Mouse (Mus musculus) mature B cell (primary cell): ENCODE measurements at regions not wholly inside any gene's neighbourhood (a gene's known extent, or its start where the extent isn't known, plus 50 kb on each side); places are given as distances from the start of the nearest gene placed in this dataset.

Experiments used
- in situ Hi-C: fragments of 300-500 bp; cut with MboI; formaldehyde crosslinking; loops from 2 replicates; pipeline ENCODE4 v1.14.3; 2019

- in situ Hi-C loops = no loop called here
Observed at GRCm38 (mm10) chr15:59794871-59795270, 221.5 kb downstream of the 4933412E24Rik start.

GRCm38 (mm10) chr15:59786706-59787425 is 229.5 kb downstream of the 4933412E24Rik start:
- in situ Hi-C loops = no loop called here

GRCm38 (mm10) chr15:59785981-59786380 is 230.4 kb downstream of the 4933412E24Rik start:
- in situ Hi-C loops = no loop called here

GRCm38 (mm10) chr15:59784556-59784929 is 231.9 kb downstream of the 4933412E24Rik start:
- in situ Hi-C loops = no loop called here

GRCm38 (mm10) chr15:59783782-59784555 is 232.4 kb downstream of the 4933412E24Rik start:
- in situ Hi-C loops = no loop called here

- in situ Hi-C loops = no loop called here
Observed at GRCm38 (mm10) chr15:59783393-59783781, 233.0 kb downstream of the 4933412E24Rik start.

GRCm38 (mm10) chr15:59780506-59780905 is 235.9 kb downstream of the 4933412E24Rik start:
- in situ Hi-C loops = no loop called here

GRCm38 (mm10) chr15:59777307-59777871 is 239.0 kb downstream of the 4933412E24Rik start:
- in situ Hi-C loops = no loop called here

- in situ Hi-C loops = no loop called here
Observed at GRCm38 (mm10) chr15:59775781-59776180, 240.6 kb downstream of the 4933412E24Rik start.

GRCm38 (mm10) chr15:59773983-59774382 is 242.4 kb downstream of the 4933412E24Rik start:
- in situ Hi-C loops = no loop called here

- in situ Hi-C loops = no loop called here
Observed at GRCm38 (mm10) chr15:59772595-59772994, 243.8 kb downstream of the 4933412E24Rik start.

- in situ Hi-C loops = no loop called here
Observed at GRCm38 (mm10) chr15:59762061-59762460, 254.4 kb downstream of the 4933412E24Rik start.

- in situ Hi-C loops = no loop called here
Observed at GRCm38 (mm10) chr15:59760490-59760889, 255.9 kb downstream of the 4933412E24Rik start.

GRCm38 (mm10) chr15:59759566-59759965 is 256.8 kb downstream of the 4933412E24Rik start:
- in situ Hi-C loops = no loop called here

GRCm38 (mm10) chr15:59758971-59759370 is 257.4 kb downstream of the 4933412E24Rik start:
- in situ Hi-C loops = no loop called here

GRCm38 (mm10) chr15:59756141-59756540 is 260.3 kb downstream of the 4933412E24Rik start:
- in situ Hi-C loops = no loop called here

- in situ Hi-C loops = no loop called here
Observed at GRCm38 (mm10) chr15:59754906-59755305, 261.5 kb downstream of the 4933412E24Rik start.

GRCm38 (mm10) chr15:59752277-59752676 is 264.1 kb downstream of the 4933412E24Rik start:
- in situ Hi-C loops = no loop called here

- in situ Hi-C loops = no loop called here
Observed at GRCm38 (mm10) chr15:59746290-59746689, 270.1 kb downstream of the 4933412E24Rik start.

- in situ Hi-C loops = no loop called here
Observed at GRCm38 (mm10) chr15:59744411-59744931, 271.9 kb downstream of the 4933412E24Rik start.

- in situ Hi-C loops = no loop called here
Observed at GRCm38 (mm10) chr15:59739197-59739596, 277.2 kb downstream of the 4933412E24Rik start.

GRCm38 (mm10) chr15:59737247-59737646 is 279.2 kb downstream of the 4933412E24Rik start:
- in situ Hi-C loops = no loop called here

- in situ Hi-C loops = no loop called here
Observed at GRCm38 (mm10) chr15:59734376-59734775, 282.0 kb downstream of the 4933412E24Rik start.
